Mouse (Mus musculus): ENCODE data around the gene Fam186b.

Gene Fam186b

DNA sequence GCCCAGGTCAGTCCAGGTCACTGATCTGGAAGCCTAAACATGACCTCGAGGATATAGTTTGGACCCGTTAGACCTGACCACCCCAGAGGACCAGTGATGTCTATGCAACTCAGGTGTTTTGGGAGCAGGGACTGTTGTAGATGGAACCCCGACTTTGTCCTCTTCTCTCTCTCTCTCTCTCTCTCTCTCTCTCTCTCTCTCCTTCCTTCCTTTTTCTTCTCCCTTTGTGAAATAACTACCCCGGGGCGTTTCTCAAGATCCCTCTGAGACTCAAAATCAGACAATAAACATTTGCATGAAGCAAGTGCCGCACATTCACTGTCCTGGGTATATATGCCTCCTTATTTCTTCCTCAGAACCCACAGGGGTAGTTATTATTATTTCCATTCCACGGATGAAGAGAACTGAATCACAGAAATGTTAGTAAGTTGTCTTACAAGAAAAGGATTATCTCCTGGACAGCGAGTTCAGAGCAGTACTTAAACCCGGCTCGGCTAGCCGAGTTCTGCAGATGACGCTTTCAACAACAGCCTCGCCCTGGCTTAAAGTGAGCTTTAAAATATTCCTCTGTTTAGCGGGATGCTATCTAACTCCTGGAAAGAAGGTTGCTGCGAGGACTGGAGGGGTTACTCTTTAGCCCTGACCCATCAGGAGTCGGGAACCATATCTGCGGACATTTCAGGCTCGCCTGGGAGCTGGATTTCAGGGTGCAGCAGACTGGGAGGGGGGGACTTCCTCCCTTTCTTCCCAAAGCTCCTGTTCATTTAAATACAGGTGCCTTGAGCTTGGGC is 72.7 kb downstream of the Fam186b start:
- no peak for DNase-seq

DNA sequence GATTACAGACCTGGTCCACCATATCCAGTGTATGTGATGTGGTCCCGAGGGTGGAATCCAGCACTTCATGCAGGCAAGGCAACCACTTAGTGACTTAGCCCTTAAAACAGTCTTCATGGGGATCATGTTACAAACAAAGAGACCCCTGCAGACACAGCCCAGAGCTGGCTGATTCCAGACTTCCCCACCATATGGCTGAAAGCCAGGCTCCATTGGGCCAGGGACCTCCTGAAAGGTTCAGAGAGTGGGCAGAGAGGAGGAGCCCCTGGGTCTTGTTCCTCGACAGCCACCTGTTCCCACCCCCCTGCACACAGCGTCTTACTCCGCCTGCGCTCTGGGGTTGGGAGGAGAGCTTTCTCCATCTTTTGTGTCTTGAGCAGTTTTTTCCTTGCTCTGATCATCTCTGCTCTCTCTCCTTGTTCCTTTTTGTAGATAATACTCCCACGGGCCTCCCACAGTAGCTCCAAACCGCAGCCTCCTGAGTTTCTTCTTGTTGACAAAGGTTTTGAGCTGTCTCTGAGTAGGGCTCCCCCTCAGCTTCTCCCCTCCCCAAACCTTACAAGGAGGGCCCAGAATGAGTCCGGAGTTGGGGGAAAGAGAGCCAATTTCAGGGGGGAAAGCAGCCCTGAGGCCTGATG is 74.3 kb downstream of the Fam186b start:
- no peak for DNase-seq

Measured in right cerebral cortex, postnatal 4 days (tissue).